Mouse (Mus musculus): Measurements from ENCODE around the gene Mat2b. TPM values are rescaled to one million over a fixed set of nuclear protein-coding genes. Genes with fewer than 3 reads are reported as not detected.

Mat2b gene
- polyA plus RNA-seq, 1 experiment from 2014 or later = 79.9 TPM

- H3K27me3 ChIP-seq (replicated peaks; ENCODE audit: control insufficient read depth, insufficient read depth, low read length) = no peaks in the 10 kb centered on the region
- no peak overlapping the region for H3K27ac ChIP-seq (ENCODE audit: low read length)
- H3K4me3 ChIP-seq (replicated peaks; ENCODE audit: low read length) = no peak overlapping the region
- H3K36me3 ChIP-seq (ENCODE audit: control insufficient read depth, insufficient read depth) = peaks cover 35% of the 10 kb centered on the region
- peaks cover 2% of the 10 kb centered on the region; the same call in 1 of the 2 replicates for H3K9me3 ChIP-seq (ENCODE audit: control insufficient read depth, low read length)
- WGBS = 92% methylated on average over 3 of the region's 3 CpGs
- ATAC-seq = no peak
- no peaks in the 10 kb centered on the region for H3K4me1 ChIP-seq (replicated peaks; ENCODE audit: control insufficient read depth, insufficient read depth, low read length)
- H3K9ac ChIP-seq (replicated peaks; ENCODE audit: low read depth, low read length) = no peak overlapping the region
- no peak overlapping the region for H3K4me2 ChIP-seq (ENCODE audit: low read length)
These were observed 12.5 kb downstream of the Mat2b start for GRCm38 (mm10) chr11:40682456-40682855.

- Histone ChIP-seq H3K9me3 (ENCODE audit: control insufficient read depth, low read length) (peaks cover 6% of the 10 kb centered on the region), H3K4me3 (replicated peaks; ENCODE audit: low read length) (no peak overlapping the region), H3K27ac (ENCODE audit: low read length) (no peak overlapping the region), H3K4me2 (ENCODE audit: low read length) (no peak overlapping the region), H3K36me3 (ENCODE audit: control insufficient read depth, insufficient read depth) (peaks cover 32% of the 10 kb centered on the region), H3K27me3 (replicated peaks; ENCODE audit: control insufficient read depth, insufficient read depth, low read length) (no peaks in the 10 kb centered on the region), H3K9ac (replicated peaks; ENCODE audit: low read depth, low read length) (no peak overlapping the region), H3K4me1 (replicated peaks; ENCODE audit: control insufficient read depth, insufficient read depth, low read length) (no peaks in the 10 kb centered on the region)
- 97% methylated on average over 1 of the region's 1 CpGs for WGBS
- ATAC-seq = no peak
These were observed 17.8 kb downstream of the Mat2b start for GRCm38 (mm10) chr11:40677169-40677568.

DNA sequence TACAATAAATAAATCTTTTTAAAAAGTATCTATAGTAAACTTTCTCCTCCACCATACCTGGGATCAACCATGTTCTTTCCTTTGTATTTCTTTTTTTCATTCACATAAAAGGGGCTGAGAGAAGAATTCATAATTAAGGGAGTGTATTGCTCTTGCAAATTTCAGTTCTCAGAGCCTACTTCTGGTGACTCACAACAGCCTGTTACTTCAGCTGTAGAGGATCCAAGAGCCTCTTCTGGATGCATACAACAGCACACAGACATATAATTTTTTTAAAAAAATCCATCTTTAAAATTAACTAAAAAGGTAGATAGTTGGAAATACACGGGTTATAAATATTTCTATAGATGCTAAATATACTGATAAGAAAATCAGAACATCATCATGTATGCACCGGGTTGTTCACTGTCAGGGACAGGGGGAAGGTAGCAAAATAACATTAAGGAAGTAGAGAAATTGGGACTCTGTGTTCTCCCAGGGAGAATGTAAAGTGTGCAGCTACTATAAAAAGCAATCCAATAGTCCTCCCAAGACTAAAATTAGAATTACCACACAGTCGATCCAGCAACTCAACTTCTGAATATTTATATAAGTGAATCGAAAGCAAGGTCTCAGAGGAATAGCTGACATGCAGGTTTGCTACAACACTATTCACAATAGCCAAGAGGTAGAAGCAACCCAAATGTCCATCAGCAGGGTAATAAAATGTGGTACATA is 19.8 kb downstream of the Mat2b start:
- ATAC-seq = no peak
- Histone ChIP-seq H3K4me1 (replicated peaks; ENCODE audit: control insufficient read depth, insufficient read depth, low read length) (no peaks in the 10 kb centered on the region), H3K4me2 (ENCODE audit: low read length) (no peak overlapping the region), H3K4me3 (replicated peaks; ENCODE audit: low read length) (no peak overlapping the region), H3K9me3 (ENCODE audit: control insufficient read depth, low read length) (peaks cover 6% of the 10 kb centered on the region), H3K36me3 (ENCODE audit: control insufficient read depth, insufficient read depth) (peaks cover 26% of the 10 kb centered on the region), H3K27ac (ENCODE audit: low read length) (no peak overlapping the region), H3K9ac (replicated peaks; ENCODE audit: low read depth, low read length) (no peak overlapping the region), H3K27me3 (replicated peaks; ENCODE audit: control insufficient read depth, insufficient read depth, low read length) (no peaks in the 10 kb centered on the region)
- 83% methylated on average over 4 of the region's 4 CpGs for WGBS

DNA sequence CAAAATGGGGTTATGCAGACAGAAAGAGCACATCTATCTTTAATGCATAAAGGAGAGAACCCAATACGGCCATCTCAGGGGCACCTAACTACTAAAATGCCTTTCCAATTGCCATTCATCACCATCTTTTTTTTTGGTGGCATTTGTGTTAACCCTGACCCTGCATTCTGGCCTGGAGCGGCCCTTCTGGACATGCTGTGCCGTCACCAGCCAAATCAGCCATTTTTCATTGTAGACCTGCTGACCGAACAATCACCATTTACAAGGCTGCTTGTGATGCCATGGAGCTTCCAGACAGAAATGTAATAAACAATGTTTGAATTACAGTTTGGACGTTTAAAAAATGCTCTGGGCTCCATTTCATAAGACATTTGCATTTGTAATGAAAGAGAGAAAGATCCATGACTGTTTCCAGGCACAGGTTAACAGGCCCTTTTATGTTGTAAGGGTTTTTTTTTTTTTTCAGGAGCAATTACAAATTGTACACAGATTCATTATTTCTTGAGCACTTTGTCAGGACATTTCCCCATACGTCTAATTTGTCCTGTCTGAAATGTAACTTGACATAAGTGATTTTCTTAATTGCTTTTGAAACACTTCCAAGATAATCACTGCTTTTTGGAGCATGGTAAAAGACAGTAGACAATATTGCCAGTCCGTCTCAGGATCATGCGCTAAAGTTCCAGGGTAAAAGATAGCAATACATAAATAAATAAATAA is 45.1 kb downstream of the Mat2b start:
- no peak overlapping the region for H3K4me2 ChIP-seq (ENCODE audit: low read length)
- peak; percentile 31; the same call in 1 of the 2 replicates for ATAC-seq

DNA sequence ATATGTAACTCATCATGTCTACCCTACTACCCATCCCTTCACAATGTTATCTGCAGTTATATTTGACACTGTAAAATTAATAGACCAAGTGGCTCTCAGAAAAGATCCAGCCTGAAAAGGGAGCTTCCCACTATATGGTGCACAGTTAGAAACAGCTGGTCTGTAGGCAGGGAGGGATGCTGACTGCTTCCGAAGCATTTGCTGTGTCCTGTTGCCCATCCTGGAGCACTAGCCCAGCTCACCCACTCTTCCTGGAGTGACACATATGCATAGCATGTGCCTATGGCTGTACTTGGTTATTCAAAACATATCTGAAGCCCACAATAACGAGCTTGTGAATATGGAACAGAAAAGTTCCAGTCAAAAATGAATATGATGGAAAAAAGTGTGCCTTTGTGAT is 47.8 kb downstream of the Mat2b start:
- no peaks in the 10 kb centered on the region for H3K36me3 ChIP-seq (ENCODE audit: control insufficient read depth, insufficient read depth)
- H3K27me3 ChIP-seq (replicated peaks; ENCODE audit: control insufficient read depth, insufficient read depth, low read length) = no peaks in the 10 kb centered on the region
- no peak overlapping the region for H3K4me3 ChIP-seq (replicated peaks; ENCODE audit: low read length)
- no peak overlapping the region for H3K9ac ChIP-seq (replicated peaks; ENCODE audit: low read depth, low read length)
- H3K27ac ChIP-seq (ENCODE audit: low read length) = no peak overlapping the region
- H3K4me2 ChIP-seq (ENCODE audit: low read length) = no peak overlapping the region
- no peak for ATAC-seq
- WGBS = 74% methylated on average over 2 of the region's 2 CpGs
- 0 out of 2 replicates have a peak, but pooled peaks cover 3% of the 10 kb centered on the region for H3K4me1 ChIP-seq (replicated peaks; ENCODE audit: control insufficient read depth, insufficient read depth, low read length)
- H3K9me3 ChIP-seq (ENCODE audit: control insufficient read depth, low read length) = no peaks in the 10 kb centered on the region

More for the DNA sequence above, 45.1 kb downstream of the Mat2b start:
- 49% methylated on average over 8 of the region's 8 CpGs for WGBS
- H3K36me3 ChIP-seq (ENCODE audit: control insufficient read depth, insufficient read depth) = no peaks in the 10 kb centered on the region
- H3K9me3 ChIP-seq (ENCODE audit: control insufficient read depth, low read length) = no peaks in the 10 kb centered on the region
- no peak overlapping the region for H3K9ac ChIP-seq (replicated peaks; ENCODE audit: low read depth, low read length)
- no peak overlapping the region for H3K4me3 ChIP-seq (replicated peaks; ENCODE audit: low read length)
- 0 out of 2 replicates have a peak, but pooled peaks cover 3% of the 10 kb centered on the region for H3K4me1 ChIP-seq (replicated peaks; ENCODE audit: control insufficient read depth, insufficient read depth, low read length)
- H3K27me3 ChIP-seq (replicated peaks; ENCODE audit: control insufficient read depth, insufficient read depth, low read length) = no peaks in the 10 kb centered on the region
- H3K27ac ChIP-seq (ENCODE audit: low read length) = no peak overlapping the region

Other genes starting within 250 kb of the Mat2b start
- gene Hmmr, start 38.2 kb upstream of the Mat2b start, polyA plus RNA-seq (2015; fragmentation: Nextera tagmentation; extraction: Ambion mirVana) = 16.8 and 19.1 TPM in 2 replicates
- gene Nudcd2, start 38.5 kb upstream of the Mat2b start, polyA plus RNA-seq (2015; fragmentation: Nextera tagmentation; extraction: Ambion mirVana) = 69.9 and 81.5 TPM in 2 replicates
- 32.2 and 38.0 TPM in 2 replicates for gene Ccng1, start 60.1 kb upstream of the Mat2b start, polyA plus RNA-seq (2015; fragmentation: Nextera tagmentation; extraction: Ambion mirVana)

Measured in forebrain, embryonic 16.5 days (tissue).